Mouse (Mus musculus) gastrocnemius, postnatal 4 days (tissue): ENCODE results near the gene Pou1f1. TPM values are rescaled to one million over a fixed set of nuclear protein-coding genes. Genes with fewer than 3 reads are reported as not detected.

Source experiments
- DNase-seq, 2 experiments: peaks; one replicate each; pipeline ENCODE4 v3.0.0; 2021 to 2022; ENCODE audit warnings: low spot score in 2 of 2, mixed read lengths in 2 of 2
- total RNA-seq, 2 experiments: library from RNA; stranded (reverse); gene quantifications; 2 replicates each; pipeline ENCODE4 v1.2.3; 2021

The Pou1f1 gene
- total RNA-seq, 2 experiments from 2014 or later: not detected

DNA sequence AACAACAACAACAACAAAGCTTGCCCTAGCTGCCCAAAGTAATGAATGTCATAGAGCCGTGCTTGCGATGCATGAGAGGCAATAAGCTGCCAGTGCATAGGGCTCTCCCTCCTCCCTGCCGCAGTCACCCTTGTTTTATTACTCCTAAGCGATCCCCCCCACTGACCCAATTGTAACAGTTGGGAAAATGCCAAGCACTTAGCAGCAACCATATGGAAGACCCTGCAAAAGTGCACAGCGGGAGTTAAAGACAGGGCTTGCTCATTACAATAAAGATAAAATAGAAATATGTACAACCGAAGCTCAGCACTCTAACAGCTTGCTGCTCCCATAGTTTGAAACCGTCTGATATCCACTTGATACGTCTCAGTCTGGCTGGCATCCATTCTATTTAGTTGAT is 44.0 kb downstream of the Pou1f1 start:
- DNase-seq: no peak

DNA sequence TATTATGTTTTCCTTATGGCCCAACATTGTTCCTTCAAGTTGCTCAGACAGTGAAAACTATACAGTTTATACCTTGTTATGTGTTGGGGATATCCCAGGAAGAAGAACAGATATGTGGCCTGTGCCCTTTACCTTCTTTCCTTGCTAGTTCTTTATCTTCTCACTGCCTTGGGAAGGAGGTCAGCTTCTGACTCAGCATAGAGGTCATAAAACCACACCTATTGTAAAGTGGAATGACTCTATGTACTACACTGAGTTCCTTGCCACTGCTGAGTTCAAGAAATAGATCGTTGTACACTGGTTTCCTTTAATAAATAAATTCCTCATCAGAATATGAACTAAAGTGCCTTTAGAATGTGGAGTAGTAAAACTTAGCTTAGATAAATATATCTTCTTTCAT is 44.6 kb downstream of the Pou1f1 start:
- DNase-seq: no peak

DNA sequence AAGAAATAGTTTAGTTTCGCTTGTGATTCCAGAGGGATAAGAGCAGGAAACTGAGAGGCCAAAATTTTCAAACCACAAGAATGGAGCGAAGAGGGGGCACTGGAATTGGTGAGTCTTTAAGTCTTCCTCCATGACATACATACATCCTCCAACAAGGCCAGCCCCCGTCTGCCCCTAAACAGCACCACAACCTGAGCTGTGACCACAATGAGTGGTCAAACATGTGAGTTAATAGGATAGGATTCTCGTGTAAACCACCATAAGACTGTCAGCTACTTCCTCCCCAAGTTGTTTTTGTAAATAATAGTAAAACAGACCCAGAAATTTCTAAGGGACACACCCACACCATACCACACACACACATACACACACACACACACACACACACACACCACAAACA is 48.5 kb downstream of the Pou1f1 start:
- DNase-seq: no peak

DNA sequence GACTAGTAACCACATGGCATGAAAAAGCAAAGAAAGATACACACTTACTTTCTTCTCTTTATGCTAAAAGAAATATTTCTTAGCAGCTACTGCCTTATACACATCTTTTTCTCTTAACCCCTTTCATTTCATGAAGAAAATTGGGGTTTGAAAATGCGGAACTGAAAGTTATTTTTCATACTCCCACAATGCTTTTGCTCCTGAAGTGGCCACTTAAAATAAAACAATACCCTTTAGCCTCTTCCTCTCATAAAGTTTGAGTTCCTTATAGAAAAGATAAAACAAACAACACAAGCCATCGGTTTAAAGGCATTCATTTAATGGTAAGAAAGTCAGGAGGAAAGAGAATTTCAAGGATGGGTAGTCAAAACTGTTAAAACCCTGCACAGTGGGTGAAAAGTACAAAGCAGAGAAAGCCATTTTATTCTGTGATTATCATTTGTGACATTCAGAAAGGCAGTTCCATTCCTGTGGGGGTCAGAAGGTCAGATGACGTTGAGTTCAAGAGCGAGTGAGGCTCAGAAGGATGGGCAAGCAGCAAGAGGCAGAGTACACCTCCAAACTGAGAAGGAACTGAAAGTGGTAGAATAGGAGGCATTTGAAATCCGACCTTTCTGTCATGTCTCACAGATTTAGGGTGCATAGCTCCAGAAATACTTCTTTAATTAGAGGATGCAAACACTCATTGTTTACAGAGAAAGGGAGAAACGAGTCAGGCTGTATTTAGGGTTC is 57.2 kb downstream of the Pou1f1 start:
- DNase-seq: no peak

Other genes with a start within 250 kb of the Pou1f1 start
- 10 to 100 TPM; 42.5 to 44.0 TPM for gene Chmp2b, start 42.2 kb downstream of the Pou1f1 start, total RNA-seq